Mouse (Mus musculus): ENCODE results near the gene Celf2. TPM values are rescaled to one million over a fixed set of nuclear protein-coding genes. Genes with fewer than 3 reads are reported as not detected.
"Not testable (repeated sequence)": the region's sequence is repeated elsewhere in the genome, so short reads cannot be mapped to it uniquely, and the experiment has no call there.

The Celf2 gene
- total RNA-seq, 4 experiments from 2014 or later: 18.8 to 36.3 (median 25.9) TPM

DNA sequence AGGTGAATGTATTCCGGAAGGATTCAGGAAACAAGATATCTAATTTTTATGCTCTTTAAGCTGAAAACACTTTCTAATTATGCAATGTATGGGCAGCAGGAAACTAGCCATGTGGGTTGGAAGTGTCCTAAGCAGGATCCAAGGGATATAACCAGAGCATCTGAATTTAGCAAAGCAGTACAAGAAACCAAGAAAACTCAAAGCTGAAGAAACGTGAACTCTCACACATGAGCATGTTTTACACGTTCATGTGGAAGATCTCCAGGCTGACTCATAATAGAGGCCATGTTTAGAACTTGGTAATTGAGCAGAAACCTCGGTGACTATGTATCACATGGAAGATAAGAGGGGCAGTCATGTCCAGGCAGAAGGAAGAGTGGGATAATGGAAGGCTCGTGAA lies 120.1 kb downstream of the Celf2 start:
- no peak for DNase-seq

DNA sequence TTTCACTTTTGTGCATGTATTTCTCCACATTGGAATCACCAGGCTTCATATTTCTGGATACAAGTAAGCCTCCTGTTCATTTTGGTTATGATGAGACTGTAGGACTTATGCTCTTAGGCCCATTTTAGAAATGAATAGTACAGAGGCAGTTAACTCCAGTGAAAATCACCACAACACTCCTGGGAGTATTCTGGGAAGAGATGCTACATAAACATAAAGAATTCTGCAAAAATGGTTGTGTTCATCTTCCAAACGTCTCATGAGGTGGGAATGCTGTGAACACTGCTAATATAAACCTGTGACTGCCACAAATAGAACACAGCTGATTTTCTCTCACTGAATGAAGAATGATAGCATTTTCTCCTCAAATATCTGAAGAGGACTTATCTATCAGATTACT lies 130.6 kb downstream of the Celf2 start:
- no peak for DNase-seq

DNA sequence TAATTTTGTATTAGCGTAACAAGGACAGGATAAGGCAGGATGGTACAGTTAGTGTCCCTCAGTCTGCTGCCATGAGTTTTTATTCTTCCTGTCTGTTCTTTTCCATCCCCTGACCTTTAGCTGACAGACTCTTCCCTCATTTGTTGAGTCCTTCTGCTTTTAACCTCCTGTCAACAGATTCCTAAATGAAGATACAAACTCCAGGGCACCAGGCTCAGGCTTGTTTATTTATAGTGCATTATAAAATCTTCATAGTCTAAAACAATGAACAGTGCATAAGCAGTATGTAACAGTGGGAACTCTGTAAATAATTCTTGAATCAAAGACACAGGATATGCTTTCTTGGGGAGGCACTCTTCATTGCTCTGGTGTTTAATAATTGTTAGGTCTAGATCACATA lies 131.5 kb downstream of the Celf2 start:
- no peak for DNase-seq

DNA sequence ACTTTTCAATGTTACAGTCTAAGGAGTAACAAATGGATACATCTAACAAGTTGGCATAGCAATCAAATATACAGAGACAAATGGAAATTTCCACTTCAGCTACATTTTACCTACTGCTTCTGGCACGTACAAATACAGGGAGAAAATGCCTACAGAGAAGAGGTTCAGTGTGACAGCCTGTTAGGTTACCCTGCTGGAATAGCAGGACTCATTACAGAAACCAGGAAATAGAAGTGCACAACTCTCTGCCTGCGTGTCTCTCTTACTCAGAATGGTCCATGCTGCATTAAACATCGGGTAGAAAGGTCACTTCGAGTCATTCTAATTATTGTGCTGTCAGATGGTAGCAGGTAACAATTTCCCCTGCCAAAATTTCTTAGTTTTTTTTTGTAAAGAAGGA lies 141.6 kb downstream of the Celf2 start:
- no peak for DNase-seq

DNA sequence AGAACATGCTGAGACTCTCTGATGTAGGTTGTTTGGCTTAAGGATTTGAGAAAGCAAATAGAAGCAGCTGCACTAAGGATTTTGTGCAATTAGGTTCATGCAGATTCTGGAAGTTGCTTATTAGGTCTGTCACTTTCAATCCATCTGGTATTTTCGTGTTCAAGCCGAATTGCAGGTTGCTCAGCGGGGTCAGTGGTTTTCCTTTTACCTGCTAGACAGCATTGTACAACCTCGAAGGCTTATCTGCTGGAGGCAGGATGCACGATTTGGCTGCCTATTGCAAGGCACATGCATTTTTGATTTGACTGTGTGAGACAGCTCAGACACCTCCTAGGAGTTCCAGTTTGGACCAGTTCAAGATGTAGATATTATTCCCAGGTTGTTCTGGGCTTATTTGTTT lies 149.8 kb downstream of the Celf2 start:
- no peak for DNase-seq

DNA sequence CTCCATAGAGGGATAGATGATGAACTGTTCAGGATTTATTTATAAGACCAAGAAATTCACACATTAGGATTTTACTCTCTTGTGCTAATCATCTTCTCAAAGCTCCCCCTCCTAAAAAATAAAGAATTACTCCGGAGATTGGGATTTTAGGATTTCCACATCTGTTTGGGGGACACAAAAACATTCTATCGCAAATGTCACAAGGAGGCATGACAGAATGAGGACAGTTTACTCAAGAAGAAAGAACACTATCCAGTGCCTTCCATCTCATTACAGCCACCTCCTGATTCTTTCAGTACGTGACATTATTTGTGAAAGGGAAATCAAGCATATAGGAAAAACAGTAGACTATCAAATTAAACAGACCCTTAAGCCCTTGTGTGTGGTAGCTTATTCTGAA lies 150.5 kb downstream of the Celf2 start:
- no peak for DNase-seq

DNA sequence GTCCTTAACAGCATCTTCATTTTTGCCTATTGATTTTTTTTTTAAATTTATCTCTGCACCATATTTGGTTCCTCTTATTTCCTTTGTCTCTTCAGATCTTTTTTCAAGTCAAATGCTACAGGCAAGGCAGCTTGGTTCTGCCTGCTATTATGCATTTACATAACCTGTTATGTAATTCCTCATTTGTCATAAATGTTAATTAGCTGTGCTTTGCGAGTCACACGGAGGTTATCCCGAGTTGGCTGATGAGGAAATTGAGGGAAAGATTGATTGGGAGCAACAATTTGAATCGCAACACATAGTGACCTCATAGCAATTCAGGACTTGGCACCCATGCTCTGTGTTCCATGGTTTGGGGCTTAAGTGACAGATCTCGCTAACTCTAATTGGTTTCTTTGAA lies 158.1 kb downstream of the Celf2 start:
- DNase-seq: no peak

DNA sequence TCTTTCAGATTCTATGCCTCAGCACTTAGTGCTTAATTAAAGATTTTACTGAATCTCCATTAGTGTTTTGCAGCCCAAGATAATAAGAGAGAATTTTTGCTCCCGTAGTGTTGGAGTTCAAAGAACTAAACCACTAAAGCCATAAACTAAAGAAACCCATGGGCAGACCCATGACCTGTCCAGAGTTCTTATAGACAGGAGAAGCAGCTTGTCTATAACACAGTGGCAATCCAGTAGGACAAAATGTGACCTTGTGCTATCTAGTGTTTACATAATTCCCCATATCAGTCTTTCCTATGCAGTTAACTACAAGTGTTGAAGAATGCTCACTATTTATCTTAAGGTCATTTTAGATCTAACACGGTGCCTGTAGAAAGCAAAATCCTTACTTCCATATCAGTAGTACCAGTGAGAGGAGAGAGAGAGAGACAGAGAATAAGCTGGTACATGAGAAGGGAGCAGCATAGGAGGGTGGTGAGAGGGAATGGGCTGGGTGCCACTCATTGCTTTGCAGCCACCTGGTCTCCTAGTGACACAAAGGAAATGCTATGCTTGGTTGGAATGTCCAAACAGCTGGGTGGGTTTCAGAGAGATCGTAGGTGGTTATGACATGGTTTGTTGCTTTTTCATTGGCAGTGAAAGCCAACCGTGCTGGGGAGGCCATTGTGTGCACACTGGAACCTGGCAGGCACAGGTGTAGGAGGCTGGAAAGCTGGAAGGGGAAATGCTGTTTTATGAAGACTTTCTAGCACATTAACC lies 162.5 kb downstream of the Celf2 start:
- no peak for DNase-seq

DNA sequence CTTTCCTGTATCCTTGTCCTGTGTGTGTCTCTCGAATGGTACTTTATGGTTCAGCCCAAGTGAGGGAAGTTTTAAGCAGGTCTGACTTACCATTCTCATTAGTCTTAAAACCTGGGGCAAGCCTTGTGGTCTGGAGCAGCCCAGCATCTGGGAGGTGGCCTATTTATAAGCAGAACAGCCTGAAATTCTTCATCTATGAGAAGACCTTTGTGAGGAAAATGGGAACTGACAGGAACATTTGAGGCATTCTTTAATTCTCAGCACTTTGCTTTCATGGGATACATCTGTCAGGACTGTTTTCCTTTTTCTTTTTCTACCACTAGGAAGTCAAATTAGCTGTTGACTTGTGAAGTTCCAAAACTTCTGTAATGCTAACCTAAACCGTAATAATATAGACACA lies 164.4 kb downstream of the Celf2 start:
- no peak for DNase-seq

DNA sequence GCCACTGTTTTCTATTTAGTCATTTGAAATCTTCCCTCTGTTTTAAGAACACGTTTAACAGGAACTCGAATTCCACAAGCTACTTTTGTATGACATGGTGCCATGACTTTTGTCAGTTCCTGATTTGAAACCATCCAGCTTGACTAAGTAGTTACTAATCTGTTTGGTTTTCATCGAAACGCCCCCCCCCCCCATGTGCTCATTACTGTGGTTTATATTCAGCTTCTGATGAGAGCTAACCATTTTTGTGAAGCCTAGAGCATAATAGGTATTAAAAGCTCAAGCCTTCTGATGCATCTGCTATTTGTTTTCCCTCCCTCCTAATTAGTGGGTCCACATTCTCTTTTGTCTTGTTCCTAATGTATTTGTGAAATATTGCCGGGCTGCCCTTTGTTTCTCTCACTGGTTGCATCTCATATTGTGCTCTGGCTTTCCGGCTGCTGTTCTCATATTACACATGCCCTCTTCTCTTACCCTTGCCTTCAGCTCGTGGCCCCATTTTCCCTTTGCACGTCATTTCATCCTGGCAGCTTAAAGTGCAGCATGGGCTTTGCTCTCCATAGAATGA lies 166.4 kb downstream of the Celf2 start:
- no peak for DNase-seq

DNA sequence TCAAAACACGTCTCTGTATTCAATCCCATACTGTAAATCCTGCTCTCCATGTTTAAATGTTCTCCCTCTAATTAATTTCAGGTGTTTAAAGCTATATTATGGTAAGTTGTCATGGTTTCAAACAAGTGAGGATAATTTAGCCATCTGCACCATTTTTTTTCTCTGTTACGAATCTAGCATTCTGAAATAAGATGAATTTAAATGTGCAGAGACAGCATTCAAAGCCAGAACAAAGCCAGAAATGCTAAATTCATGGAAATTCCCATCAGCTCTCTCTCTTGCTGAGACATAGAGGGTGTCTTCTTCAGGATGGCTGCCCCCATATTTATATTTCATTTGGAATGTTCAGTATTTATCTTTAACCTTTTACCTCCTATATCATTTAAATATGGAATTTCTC lies 174.5 kb downstream of the Celf2 start:
- DNase-seq: no peak

DNA sequence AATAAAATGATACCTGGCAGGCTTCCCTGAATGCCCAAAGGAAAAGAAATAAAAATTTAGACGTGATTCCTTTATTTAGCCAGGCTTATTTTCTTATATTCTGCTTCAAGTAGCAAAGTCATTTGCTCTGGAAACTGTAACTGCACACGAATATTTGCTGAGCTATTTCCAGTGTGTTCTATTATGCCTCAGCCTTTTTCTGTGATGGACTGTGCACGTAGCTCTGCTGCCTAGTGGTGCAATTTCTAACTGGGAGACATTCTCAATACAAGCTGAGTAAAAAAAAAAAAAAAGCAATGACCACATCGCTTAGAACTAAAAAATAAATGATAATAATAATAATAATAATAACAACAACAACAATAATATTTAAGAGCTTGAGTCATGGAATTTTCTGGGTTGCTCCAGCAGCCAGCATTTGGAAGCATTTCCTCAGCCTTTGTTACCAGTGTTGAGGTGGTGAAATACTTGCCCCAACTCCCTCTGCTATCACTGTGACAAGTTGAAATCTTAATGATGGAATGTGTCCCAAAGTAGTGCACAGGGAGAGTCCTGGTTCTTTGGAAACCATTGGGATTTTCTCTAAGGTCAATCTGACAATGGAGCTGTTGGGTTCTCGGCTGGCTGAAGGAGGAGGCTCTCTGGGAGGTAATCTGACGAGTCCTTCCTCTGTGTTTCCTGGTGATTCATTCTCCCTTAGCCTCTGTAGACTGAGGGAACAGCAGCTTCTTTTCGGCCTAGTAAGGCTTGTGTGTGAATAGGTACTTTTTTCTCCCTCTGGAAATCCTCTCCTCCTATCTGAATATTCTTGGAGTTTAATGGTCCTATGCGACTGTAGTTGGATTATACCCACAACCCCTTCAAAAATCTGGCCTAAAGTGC lies 181.1 kb downstream of the Celf2 start:
- no peak for DNase-seq

DNA sequence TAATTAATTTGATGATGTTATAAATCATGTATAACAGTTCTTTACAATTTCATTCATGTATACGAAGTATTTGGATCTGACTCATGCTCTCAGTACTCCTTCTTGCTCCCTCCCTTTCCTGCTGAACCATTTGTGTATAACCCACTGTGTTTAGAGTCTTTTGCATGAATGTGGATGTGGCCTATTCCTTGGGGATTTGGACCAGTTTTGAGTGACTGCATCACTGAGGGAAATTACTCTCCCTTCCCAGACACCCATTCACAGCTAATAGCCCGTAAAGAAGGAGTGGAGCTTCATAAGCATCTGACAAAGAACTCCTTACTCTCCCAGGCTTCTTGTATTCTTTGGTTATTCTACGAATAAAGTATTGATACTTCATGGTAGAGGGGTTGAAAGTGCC lies 189.6 kb downstream of the Celf2 start:
- no peak for DNase-seq

DNA sequence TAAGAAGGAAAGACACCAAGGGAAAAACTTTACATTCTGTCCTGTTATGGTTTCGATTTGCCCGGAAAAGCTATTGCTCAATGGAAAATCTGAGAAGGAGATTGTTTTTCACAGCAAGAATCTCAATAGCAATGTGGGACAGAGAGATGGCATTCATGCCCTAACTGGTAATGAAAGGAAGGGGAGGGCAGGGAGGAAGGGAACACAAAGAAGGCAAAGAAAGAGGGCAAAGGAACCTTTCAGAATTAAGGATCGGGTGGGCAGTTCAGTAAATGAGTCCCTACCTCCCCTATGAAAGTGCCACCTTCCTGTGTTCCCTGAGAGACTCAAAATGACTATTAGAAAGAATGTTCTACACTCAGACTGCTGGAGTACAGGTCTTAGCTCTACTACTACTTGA lies 197.6 kb downstream of the Celf2 start:
- DNase-seq: no peak

DNA sequence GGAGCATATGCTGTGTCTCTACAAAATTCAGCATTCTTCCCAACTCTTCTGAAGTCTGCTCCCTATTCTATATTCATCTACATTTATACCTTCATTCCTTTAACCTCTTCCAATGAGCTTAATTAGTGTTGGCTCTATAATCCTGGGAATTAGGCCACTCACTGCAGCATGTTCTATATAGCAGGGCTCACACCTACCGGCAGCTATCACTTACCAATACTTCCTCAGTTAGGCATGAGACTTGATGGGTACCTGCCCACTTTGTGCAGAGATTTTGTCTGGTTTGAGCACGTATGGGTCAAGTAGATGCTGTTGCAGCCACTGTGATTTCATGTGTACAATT lies 198.6 kb downstream of the Celf2 start:
- no peak for DNase-seq

DNA sequence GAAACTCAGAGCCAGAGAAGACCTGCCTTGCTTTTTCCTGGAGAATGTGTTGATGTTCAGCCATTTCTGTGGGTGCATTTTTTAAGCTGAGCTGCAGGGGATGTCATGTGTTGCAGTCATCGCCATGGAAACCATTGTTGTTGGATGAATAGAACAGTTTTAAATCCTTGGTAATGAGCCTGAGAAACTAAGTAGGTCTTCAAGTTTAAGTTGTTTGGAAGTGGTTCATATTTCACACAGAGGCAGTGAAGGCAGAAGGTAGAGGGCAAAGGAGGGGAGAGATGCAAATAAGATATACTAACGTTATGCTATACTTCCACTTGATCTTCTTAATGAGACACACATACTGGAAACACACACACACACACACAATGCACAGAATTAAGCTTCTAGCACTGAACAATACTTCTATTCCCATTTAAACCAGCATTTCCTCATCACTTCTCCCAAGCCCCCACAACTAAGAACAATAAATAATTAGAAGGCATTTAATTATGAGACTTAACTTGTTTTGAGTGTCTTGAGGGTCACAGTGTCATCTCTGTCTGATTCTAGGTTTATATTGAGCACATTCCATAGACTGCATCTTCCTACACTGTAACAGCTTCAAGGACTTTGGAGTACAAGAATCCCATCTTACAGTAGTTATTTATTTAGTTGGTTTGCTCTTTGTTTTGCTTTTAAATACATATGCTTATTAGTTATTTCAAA lies 199.1 kb downstream of the Celf2 start:
- DNase-seq: no peak

DNA sequence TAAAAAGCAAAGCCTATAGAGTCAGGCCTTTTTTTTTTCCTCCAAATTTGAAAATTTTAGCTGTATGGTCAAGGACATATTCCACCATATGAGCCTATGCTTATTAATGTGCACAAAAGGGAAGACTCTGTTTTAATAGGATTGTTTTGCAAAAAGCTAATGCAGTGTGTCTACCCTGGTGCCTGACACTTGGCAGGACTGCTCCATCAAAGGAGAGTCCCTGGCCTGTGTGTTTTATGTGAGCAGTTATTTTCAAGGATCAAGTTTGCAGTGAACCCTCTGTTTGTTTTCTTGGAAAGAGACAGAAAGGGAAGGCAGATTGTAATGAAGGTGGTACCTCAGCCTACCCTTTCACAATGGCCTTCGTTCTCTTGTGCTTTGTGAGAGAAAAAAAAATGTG lies 200.0 kb downstream of the Celf2 start:
- DNase-seq: no peak

DNA sequence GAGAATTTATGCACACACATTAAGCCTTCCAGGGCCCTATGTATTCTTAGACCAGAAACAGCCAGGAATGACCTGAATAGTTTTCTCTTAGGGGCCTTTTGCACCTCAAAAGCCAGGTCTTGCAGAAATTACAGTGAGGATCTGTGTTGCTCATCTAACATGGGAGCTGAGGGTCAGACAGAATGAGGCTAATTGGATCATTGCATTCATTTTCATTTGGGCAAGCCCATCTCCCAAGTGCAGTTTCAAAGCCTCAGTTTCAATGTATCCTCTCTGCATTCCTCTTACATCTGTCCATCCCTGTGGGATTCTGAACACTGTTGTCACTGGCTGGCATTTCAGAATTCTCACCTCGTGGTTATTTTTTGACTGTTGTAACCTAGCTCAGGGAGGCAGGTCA lies 200.6 kb downstream of the Celf2 start:
- no peak for DNase-seq

DNA sequence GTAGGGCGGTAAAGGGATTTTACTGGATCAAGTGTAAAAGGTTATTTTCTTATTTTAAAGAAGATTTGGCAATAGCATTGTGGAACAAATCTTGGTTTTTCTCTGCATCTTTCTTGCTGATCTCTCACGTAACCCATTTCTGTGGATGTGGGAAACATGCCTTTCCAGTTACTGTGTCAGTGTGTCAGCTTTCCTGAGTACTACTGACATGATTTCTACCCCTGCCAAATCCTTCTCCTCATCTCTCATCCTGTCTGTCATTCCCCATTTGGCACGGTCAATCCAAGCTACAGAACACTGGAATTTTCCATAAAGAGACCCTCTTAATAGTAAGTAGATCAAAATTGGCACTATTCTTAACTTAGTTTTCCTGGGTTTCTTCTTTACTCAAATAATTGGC lies 221.9 kb downstream of the Celf2 start:
- no peak for DNase-seq

DNA sequence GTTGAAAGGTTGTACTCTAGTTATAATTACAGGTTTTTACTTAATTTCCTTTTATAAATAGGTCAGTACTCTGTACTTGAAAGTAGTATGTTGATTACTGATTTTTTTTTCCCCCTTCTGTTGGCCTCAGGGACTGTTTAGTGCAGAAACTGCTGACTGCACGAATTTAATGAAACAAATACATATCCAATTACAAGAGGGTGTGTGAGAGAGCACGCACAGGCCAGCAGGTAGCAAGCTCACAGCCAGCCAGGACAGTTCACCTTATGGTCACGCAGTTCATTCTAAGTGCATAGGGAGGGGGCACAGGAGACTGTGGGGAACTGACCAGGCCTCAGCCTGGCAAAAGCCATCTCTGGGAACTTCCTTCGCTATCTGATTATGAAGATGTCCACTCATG lies 236.1 kb downstream of the Celf2 start:
- DNase-seq: no peak

DNA sequence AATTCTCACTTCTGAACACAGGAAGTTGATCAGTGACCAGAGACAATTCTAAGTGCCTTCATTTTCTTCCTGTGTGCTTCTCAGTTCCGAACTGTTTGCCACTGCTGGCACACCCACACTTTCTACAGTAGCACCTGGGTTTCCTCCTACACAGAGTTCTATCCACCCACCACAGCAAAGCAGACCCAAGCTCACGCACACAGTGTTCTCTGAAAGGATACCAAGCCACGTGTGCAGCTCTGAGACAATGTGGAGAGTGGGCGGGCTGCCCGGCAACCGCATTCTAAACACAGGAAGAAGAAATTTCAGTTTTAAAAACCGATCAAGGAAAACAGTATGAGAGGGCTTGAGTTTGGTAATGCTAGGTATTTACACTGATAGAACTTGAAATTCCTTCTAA lies 239.3 kb downstream of the Celf2 start:
- DNase-seq: no peak

DNA sequence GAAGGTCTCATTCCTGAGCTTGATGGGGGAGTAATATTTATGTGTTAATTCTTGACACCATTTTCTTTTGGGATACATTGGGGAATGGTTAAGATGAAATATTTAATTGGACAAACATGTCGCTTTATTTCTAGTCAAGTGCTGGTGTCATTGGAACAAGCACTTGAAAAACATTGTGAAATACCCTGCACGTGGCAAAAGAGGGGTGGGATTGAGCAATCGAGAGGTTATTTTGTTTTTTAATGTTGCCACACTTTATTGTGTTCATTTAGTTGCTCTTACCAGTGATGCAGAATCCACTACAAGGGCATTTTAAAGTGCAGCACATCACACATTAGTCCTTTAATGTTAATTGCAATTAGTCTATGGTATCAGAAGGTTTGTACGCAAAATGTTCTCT lies 242.2 kb downstream of the Celf2 start:
- DNase-seq: no peak

DNA sequence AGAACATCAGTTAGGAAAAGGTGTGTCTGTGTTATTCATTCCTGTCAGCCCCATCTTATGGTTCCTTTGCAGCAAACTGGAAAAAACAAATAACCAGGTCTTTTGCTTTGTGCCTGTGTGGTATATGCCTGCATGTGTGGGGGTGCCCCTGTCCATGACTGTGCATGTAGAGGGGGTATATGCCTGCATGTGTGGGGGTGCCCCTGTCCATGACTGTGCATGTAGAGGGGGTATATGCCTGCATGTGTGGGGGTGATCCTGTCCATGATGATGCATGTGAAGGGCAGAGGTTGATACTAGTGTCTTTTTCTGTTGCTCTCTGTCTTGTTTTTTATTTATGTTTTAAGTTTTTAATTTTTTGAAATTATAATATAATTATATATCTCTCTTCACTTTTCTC lies 246.7 kb downstream of the Celf2 start:
- not testable (repeated sequence) for DNase-seq

Measured in adrenal gland, adult 8-10 months (tissue).